Mouse (Mus musculus) naive thymus-derived CD4-positive, alpha-beta T cell, adult 5 months (primary cell): ENCODE results near the gene Cdca3. TPM values are rescaled to one million over a fixed set of nuclear protein-coding genes. Genes with fewer than 3 reads are reported as not detected.

Experiments
- polyA plus RNA-seq: library from polyadenylated mRNA; unstranded; fragments of 100-300 nt; shearing (Covaris generic); gene quantifications from one replicate; pipeline ENCODE4 v1.2.1, GENCODE M21; 2017

Gene Cdca3
- polyA plus RNA-seq, result 4.0 TPM

DNA sequence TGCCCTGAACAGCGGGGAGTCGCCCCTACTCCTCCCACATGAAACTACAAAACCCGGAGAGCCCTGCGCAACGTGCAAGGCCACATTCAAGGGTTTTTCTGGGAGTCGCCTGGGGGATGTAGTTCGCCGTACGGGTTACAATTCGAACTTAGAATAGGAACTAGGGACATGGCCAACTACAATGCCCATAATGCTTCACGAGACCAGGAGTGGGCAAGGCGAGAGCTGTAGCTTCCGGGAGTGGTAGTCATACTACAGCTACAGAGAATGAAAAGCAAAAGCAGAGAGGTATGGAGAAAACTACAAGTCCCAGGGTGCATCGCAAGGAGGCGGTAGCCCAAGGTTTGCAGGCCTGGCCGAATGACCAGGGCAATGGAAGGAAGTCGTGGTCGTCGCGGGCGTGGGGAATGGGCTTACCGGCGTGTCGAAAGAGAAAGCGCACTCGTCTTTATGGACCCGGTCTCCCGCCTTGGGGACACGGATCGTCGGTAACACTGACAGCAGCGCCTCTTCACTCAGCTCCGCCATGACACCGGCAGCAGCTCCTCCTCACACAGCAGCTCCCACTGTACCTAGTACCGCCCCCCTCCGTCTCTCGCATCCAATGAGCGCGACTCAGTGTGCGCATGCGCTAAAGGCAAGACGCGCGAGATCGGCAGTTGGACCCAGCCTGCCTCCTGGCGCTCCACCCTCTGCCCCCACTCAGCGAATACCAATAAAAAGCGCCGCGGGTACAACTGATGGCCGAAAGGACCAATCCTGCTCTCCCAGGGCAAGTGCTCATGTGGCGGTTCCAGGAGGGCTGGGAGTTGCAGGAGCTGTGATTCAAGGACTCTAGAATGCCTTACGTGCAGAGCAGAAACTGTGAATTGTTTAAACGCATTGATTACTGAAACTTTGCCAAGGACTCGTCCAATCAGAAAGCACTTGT is at the start of gene Cdca3, which contains the start of gene Usp5:
Gene Cdca3, plus strand, starts transcription at position 680 of the 931 bp plus-strand sequence.
Gene Usp5, minus strand, starts transcription at position 617 of the 931 bp plus-strand sequence.

DNA sequence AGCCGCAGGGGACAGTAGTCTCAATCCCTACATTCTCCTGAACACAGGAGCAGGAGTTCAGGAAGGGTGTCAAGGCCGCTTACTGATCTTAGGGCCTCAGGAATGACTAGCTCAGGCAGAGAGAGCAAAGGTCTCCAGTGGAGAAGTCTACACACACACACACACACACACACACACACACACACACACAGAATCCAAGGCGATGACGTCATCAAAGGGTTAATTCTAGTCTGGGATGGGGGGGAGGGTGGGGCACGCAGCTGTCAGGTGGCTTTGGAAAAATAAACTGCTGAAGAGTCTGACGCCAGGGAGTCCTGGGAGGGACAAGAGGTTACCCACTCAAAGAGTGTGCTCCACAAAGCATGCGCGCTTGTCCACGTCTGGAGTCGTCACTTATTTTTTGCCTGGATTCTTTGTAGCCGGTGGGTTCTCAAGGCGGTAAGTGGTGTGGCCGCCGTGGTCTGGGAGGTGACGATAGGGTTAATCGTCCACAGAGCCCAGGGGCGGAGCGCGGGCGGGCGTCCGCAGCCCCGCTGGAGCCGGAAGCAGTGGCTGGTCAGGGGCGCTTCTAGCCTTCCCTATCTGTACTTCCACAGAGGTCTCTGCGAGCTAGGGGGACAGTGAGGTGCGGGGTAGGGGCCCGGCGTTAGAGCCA is 20.9 kb upstream of the Cdca3 start, which contains the start of gene Spsb2:
Gene Spsb2, plus strand, starts transcription at position 304 of the 655 bp plus-strand sequence.

DNA sequence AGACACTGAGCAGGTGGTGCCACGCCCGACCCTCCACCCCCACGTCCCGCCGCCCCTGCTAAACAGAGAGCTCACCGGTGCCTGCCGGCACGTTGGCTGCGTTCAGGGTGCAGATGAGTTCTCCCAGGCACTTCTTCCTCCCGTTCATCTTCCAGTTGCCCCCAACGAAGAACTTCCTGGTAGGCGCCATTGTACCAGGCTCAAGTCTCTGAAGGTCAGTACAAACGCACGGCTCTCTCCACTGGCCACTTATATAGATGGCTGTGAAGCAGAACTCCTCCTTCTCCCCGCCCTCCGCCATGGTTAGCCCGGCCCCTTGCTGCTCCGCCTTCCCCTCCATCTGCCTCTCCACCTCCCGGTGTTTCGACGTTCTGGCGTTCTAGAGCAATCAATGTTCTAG is 15.4 kb upstream of the Cdca3 start, which contains the start of gene Tpi1:
Gene Tpi1, minus strand, starts transcription at position 364 of the 400 bp plus-strand sequence.

DNA sequence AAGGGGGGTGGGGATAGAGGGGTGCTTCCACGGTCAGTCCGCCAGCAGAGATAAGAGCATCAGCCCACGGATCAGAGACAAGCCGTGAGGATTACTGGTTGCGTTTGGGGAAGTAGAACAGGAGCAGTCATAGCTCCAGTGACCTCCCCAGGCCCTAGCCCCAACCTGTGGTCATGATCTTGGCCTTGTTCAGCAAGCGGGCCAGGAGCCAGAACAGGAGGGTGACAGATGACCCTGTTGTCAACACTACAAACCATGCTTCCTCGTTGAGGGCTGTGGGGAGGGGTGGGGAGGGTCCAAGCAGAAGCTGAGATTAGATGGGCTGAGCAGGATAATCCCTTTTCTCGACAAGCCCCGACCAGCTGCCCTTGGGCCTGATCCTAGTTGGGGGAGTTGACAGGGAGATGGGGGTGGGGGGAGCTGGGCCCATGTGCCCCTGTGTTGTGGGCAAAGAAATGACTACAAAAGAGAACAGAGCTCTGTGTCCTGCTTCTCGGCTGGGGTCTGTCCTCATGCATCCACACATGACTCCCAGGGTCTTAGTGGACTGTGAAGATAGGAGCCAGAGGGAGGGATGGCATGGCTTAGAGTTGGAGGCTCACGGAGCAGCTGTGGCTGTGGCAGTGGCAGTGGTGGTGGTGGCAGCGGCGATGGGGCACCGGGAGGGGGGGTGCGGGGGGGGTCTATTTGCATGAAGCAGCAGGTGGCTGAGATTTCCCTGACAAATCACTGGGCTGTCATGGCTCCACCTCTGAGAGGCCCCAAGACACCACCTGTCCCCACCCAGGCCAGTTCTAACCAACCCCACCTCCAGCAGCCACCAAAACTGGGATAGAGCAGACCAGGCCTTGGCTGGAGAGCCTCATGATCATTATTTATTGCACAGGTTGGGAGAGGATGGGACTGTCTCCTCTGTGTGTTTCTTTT is 11.2 kb downstream of the Cdca3 start, which contains the start of gene Gnb3:
Gene Gnb3, minus strand, starts transcription at position 35 of the 927 bp plus-strand sequence.

DNA sequence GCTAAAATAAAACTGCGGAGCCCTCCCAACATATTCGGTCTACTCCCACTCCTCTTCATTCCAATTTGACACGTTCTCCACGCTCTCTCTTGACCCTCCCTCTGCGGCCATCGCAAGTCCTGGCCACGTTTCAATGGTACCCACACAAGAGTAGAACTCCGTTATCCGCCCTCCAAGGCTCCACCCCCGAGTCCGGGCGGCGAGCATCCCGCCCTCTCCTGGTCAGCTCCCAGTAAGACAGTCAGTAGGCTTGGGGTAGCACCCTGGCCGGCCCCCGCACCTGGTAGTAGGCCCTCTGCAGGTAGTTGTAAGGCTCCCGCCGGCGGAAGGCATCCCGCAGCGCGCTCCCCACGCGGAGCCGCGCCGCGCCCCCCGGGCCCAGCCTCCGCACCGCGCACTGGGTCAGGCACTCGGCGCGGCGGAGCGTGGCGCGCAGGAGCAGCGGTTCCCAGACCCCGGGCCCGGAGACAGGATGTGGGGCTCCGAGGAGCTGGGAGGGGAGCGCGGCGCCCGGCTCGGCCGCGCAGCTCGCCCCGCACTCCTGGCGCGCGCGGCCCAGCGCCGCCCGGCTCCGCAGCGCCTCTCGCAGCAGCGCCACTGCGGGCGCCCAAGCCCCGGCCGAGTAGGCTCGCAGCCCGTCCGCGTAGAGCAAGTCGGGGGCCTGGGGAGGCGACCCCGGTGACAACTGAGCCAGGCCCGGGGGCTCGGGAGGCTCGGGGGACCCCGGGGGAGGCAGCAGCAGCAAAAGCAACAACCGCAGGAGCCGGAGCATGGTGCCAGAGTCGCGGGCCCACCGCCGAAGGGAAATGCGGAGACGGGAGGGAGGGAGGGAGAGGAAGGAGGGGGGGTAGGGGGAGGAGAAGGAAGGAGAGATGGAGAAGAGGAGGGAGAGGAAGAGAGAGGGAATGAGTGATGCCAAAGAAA is 27.8 kb downstream of the Cdca3 start, which contains the start of gene P3h3:
Gene P3h3, minus strand, starts transcription at position 837 of the 924 bp plus-strand sequence.

DNA sequence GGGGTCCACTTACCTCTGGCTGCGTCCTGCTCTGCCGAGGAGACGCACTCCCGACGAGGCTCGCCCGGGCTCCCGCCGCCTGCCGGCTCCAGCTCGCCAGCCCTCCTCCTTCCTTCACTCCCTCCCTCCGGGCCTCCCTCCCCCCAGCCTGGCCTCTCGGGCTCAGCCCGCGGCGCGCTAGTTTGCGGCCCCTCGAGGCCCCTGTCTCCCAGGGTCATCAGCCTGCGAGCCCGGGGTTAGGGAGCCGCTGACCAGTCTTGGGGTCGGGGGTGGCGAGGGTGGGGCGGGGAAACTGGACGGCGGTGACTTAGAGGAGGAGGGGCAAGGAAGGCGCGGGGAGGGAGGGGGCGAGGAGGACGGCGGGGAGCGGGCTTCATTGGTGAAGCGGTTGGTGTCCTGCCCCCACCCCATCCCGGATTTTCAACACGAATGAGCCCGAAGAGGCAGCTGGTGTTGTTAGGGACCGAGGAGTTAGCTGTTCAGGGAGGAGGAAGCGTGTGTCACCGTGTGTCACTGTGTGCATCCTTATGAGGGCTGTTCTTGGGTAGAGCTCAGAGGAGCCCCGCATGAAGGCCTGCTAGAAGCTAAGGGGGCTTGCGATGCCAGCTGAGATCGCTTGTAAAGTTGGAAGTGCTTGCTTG is 34.4 kb downstream of the Cdca3 start, which contains the start of gene Gpr162:
Gene Gpr162, minus strand, starts transcription at position 326 of the 641 bp plus-strand sequence.

Other genes with a start within 250 kb of the Cdca3 start
- gene C1s2, start 193.5 kb upstream of the Cdca3 start, polyA plus RNA-seq, result not detected
- gene Lpcat3, start 166.5 kb upstream of the Cdca3 start, polyA plus RNA-seq, result 54.5 TPM
- gene Emg1, start 117.4 kb upstream of the Cdca3 start, polyA plus RNA-seq, result 347 TPM
- gene Phb2, start 117.2 kb upstream of the Cdca3 start, polyA plus RNA-seq, result 133 TPM
- 209 TPM for gene Ptpn6, start 90.8 kb upstream of the Cdca3 start, polyA plus RNA-seq
- 275 TPM for gene Grcc10, start 88.2 kb upstream of the Cdca3 start, polyA plus RNA-seq
- gene Gm45234, start 73.5 kb upstream of the Cdca3 start, polyA plus RNA-seq, result not detected
- 40.2 TPM for gene Atn1, start 73.0 kb upstream of the Cdca3 start, polyA plus RNA-seq
- gene Eno2, start 59.9 kb upstream of the Cdca3 start, polyA plus RNA-seq, result 2.5 TPM
- 2.6 TPM for gene Lrrc23, start 49.8 kb upstream of the Cdca3 start, polyA plus RNA-seq
- gene Spsb2, start 20.9 kb upstream of the Cdca3 start, polyA plus RNA-seq, result 1.4 TPM
- 40.1 TPM for gene Tpi1, start 15.3 kb upstream of the Cdca3 start, polyA plus RNA-seq
- gene Usp5, start 63 bp upstream of the Cdca3 start, polyA plus RNA-seq, result 90.0 TPM
- gene Gnb3, start 10.7 kb downstream of the Cdca3 start, polyA plus RNA-seq, result not detected
- gene P3h3, start 28.2 kb downstream of the Cdca3 start, polyA plus RNA-seq, result not detected
- gene Gpr162, start 34.4 kb downstream of the Cdca3 start, polyA plus RNA-seq, result 0.10 TPM
- gene Cd4, start 58.7 kb downstream of the Cdca3 start, polyA plus RNA-seq, result 550 TPM
- gene Lag3, start 82.2 kb downstream of the Cdca3 start, polyA plus RNA-seq, result not detected
- 7.9 TPM for gene Ptms, start 90.6 kb downstream of the Cdca3 start, polyA plus RNA-seq
- 126 TPM for gene Mlf2, start 101.8 kb downstream of the Cdca3 start, polyA plus RNA-seq
- gene Cops7a, start 136.0 kb downstream of the Cdca3 start, polyA plus RNA-seq, result 42.9 TPM
- not detected for gene Pianp, start 167.1 kb downstream of the Cdca3 start, polyA plus RNA-seq
- gene Zfp384, start 179.6 kb downstream of the Cdca3 start, polyA plus RNA-seq, result 64.7 TPM
- gene Ing4, start 210.2 kb downstream of the Cdca3 start, polyA plus RNA-seq, result 74.8 TPM
- 11.1 TPM for gene Acrbp, start 220.1 kb downstream of the Cdca3 start, polyA plus RNA-seq
- 3.6 TPM for gene Lpar5, start 238.4 kb downstream of the Cdca3 start, polyA plus RNA-seq